Comparison of ENCODE assay signal across 8 mouse cellular contexts in genomic region chr5:124453339-124454081, GRCm38 (mm10). TPM values are rescaled to one million over a fixed set of nuclear protein-coding genes. Genes with fewer than 3 reads are reported as not detected.
A peak's percentile ranks its signal among the peaks of the same experiment; 100 is the strongest.
DNase-seq lines count a peak whose midpoint lies in the region; ATAC-seq and TF ChIP-seq lines count a peak whose summit lies in the region.

No protein-coding gene starts in this region.

- peak overlapping the region; percentile 51; the same call in 1 of the 2 replicates for H3K9ac ChIP-seq in hindbrain, embryonic 13.5 days

- peak overlapping the region; percentile 42 for H3K4me3 ChIP-seq in gastrocnemius, adult 2 months
- no peak overlapping the region for H3K4me3 ChIP-seq in hindbrain, embryonic 13.5 days

- peaks cover 98% of the 10 kb centered on the region for H3K36me3 ChIP-seq in hindbrain, embryonic 13.5 days

- no peaks in the 10 kb centered on the region for H3K9me3 ChIP-seq in hindbrain, embryonic 13.5 days

- peak; percentile 42 for DNase-seq in gastrocnemius, adult 2 months
- no peak for DNase-seq in gastrocnemius, postnatal 14 days
- DNase-seq in MN1 (ENCODE audit: low spot score), result peak; percentile 60
- DNase-seq in layer of hippocampus, postnatal 36 days, result peak; percentile 82 to 83
- no peak for DNase-seq in thymus, postnatal 0 days (ENCODE audit: low spot score)
- DNase-seq in embryo, embryonic 10.5 days (ENCODE audit: low spot score), result no peak
- DNase-seq in adrenal gland, postnatal 36 days, result no peak

- intact Hi-C loops in gastrocnemius, adult 2 months (cut with DNase I), result no loop called here
- intact Hi-C loops in gastrocnemius, postnatal 14 days (cut with DNase I; ENCODE audit: low total_unique reads), result no loop called here

- H3K4me2 ChIP-seq in hindbrain, embryonic 13.5 days, result no peak overlapping the region

- ATAC-seq in hindbrain, embryonic 13.5 days (ENCODE audit: low FRiP score), result no peak

- H3K27ac ChIP-seq in gastrocnemius, adult 2 months, result peak overlapping the region; percentile 71
- H3K27ac ChIP-seq in hindbrain, embryonic 13.5 days, result peak overlapping the region; percentile 3; the same call in 1 of the 2 replicates

- TF ChIP-seq CTCF in gastrocnemius, adult 2 months (IDR thresholded peaks at IDR 0.05), result no peak

- WGBS in hindbrain, embryonic 13.5 days, result 81% methylated on average over 13 of the region's 13 CpGs

- no peaks in the 10 kb centered on the region for H3K27me3 ChIP-seq in hindbrain, embryonic 13.5 days

- H3K4me1 ChIP-seq in hindbrain, embryonic 13.5 days (replicated peaks), result peaks cover 24% of the 10 kb centered on the region

RNA-seq across cellular contexts. Expression of gene Kmt5a, which starts 13.8 kb away (rescaled TPM):
- total RNA-seq in gastrocnemius, adult 2 months (2021), result 100 to 1,000 TPM; 178 to 229 TPM
- 10 to 100 TPM; 56.4 to 66.0 TPM for total RNA-seq in gastrocnemius, postnatal 14 days (2021)
- 18.0 and 20.6 TPM in 2 replicates for polyA plus RNA-seq in hindbrain, embryonic 13.5 days (2015; fragmentation: Nextera tagmentation; extraction: Ambion mirVana)
- 10 to 100 TPM; 63.9 to 78.5 TPM for total RNA-seq in layer of hippocampus, postnatal 36 days (2021)
- 47.9 and 50.8 TPM in 2 replicates for polyA plus RNA-seq in thymus, postnatal 0 days (2015; fragmentation: Nextera tagmentation; extraction: Ambion mirVana)
- 100 to 1,000 TPM; 172 to 188 TPM for total RNA-seq in adrenal gland, postnatal 36 days (2021)

RNA-seq across cellular contexts. Expression of gene Rilpl2, which starts 24.7 kb away (rescaled TPM):
- total RNA-seq in gastrocnemius, adult 2 months (2021), result 1 to 10 TPM; 4.6 to 4.7 TPM
- total RNA-seq in gastrocnemius, postnatal 14 days (2021), result 1 to 10 TPM; 4.2 to 4.6 TPM
- polyA plus RNA-seq in hindbrain, embryonic 13.5 days (2015; fragmentation: Nextera tagmentation; extraction: Ambion mirVana), result 21.2 and 23.8 TPM in 2 replicates
- 10 to 100 TPM; 19.8 to 20.6 TPM for total RNA-seq in layer of hippocampus, postnatal 36 days (2021)
- polyA plus RNA-seq in thymus, postnatal 0 days (2015; fragmentation: Nextera tagmentation; extraction: Ambion mirVana), result 39.5 and 40.2 TPM in 2 replicates
- total RNA-seq in adrenal gland, postnatal 36 days (2021), result 10 to 100 TPM; 21.4 to 23.9 TPM

RNA-seq across cellular contexts. Expression of gene Sbno1, which starts 27.7 kb away (rescaled TPM):
- 10 to 100 TPM; 43.2 to 49.2 TPM for total RNA-seq in gastrocnemius, adult 2 months (2021)
- total RNA-seq in gastrocnemius, postnatal 14 days (2021), result 10 to 100 TPM; 32.4 to 35.6 TPM
- 108 and 115 TPM in 2 replicates for polyA plus RNA-seq in hindbrain, embryonic 13.5 days (2015; fragmentation: Nextera tagmentation; extraction: Ambion mirVana)
- 100 to 1,000 TPM; 148 to 157 TPM for total RNA-seq in layer of hippocampus, postnatal 36 days (2021)
- 76.5 and 90.9 TPM in 2 replicates for polyA plus RNA-seq in thymus, postnatal 0 days (2015; fragmentation: Nextera tagmentation; extraction: Ambion mirVana)
- 100 to 1,000 TPM in 1 of 2 experiments, 10 to 100 TPM in 1; 84.3 to 100 TPM for total RNA-seq in adrenal gland, postnatal 36 days (2021)

RNA-seq across cellular contexts. Expression of gene Snrnp35, which starts 29.4 kb away (rescaled TPM):
- total RNA-seq in gastrocnemius, adult 2 months (2021), result 10 to 100 TPM; 27.7 to 33.1 TPM
- 10 to 100 TPM; 27.3 to 28.4 TPM for total RNA-seq in gastrocnemius, postnatal 14 days (2021)
- 22.5 and 27.5 TPM in 2 replicates for polyA plus RNA-seq in hindbrain, embryonic 13.5 days (2015; fragmentation: Nextera tagmentation; extraction: Ambion mirVana)
- total RNA-seq in layer of hippocampus, postnatal 36 days (2021), result 10 to 100 TPM; 27.4 to 31.7 TPM
- 17.5 and 17.8 TPM in 2 replicates for polyA plus RNA-seq in thymus, postnatal 0 days (2015; fragmentation: Nextera tagmentation; extraction: Ambion mirVana)
- total RNA-seq in adrenal gland, postnatal 36 days (2021), result 10 to 100 TPM; 19.4 to 20.5 TPM

Comparison
In these comparisons a context has a peak if more than half of its experiments do, and no peak if none do; other contexts are left out.
1. DNase-seq: peak in gastrocnemius, adult 2 months (single experiment), MN1 (single experiment) and layer of hippocampus, postnatal 36 days (2 of 2); none in gastrocnemius, postnatal 14 days (single experiment), thymus, postnatal 0 days (single experiment), embryo, embryonic 10.5 days (single experiment) and adrenal gland, postnatal 36 days (0 of 2).